Mouse (Mus musculus) hindbrain, embryonic 12.5 days (tissue): ENCODE measurements at regions not wholly inside any gene's neighbourhood (a gene's known extent, or its start where the extent isn't known, plus 50 kb on each side); places are given as distances from the start of the nearest gene placed in this dataset.

Source experiments
- ATAC-seq: fragments of 200-750 bp; cut with Nextera tagmentation; 2 replicates; pipeline ENCODE4 v1.8.0; 2017; ENCODE audit warnings: moderate TSS enrichment; ENCODE audit not compliant: low FRiP score
- H3K27ac ChIP-seq: fragments of 300-500 bp; sonication (generic); 2 replicates; pipeline ENCODE4 v1.5.1; 2016; ENCODE audit warnings: mild to moderate bottlenecking
- H3K27me3 ChIP-seq: fragments of 300-500 bp; sonication (generic); 2 replicates; pipeline ENCODE4 v1.6.1; 2016; ENCODE audit warnings: mild to moderate bottlenecking
- H3K36me3 ChIP-seq: fragments of 300-500 bp; sonication (generic); 2 replicates; pipeline ENCODE4 v1.6.1; 2016; ENCODE audit warnings: mild to moderate bottlenecking
- H3K4me1 ChIP-seq: fragments of 300-500 bp; sonication (generic); 2 replicates; pipeline ENCODE4 v1.6.1; 2016
- H3K4me2 ChIP-seq: fragments of 300-500 bp; sonication (generic); replicated peaks from 2 replicates; pipeline ENCODE4 v1.6.1; 2016; ENCODE audit warnings: mild to moderate bottlenecking
- H3K4me3 ChIP-seq: fragments of 300-500 bp; sonication (generic); 2 replicates; pipeline ENCODE4 v1.5.1; 2016; ENCODE audit warnings: mild to moderate bottlenecking
- H3K9ac ChIP-seq: fragments of 300-500 bp; sonication (generic); 2 replicates; pipeline ENCODE4 v1.6.1; 2016; ENCODE audit warnings: mild to moderate bottlenecking, moderate library complexity
- H3K9me3 ChIP-seq: fragments of 300-500 bp; sonication (generic); replicated peaks from 2 replicates; pipeline ENCODE4 v1.6.1; 2016; ENCODE audit warnings: mild to moderate bottlenecking
- WGBS: fragments of 180-500 bp; shearing (Covaris S2); methylation state at CpG from one replicate; pipeline ENCODE4 v1.1.7; 2016; 5-methylcytosine and 5-hydroxymethylcytosine counted together

- no peak overlapping the region for H3K9ac ChIP-seq
- 61% methylated on average over 6 of the region's 6 CpGs for WGBS
- no peaks in the 10 kb centered on the region; the same call in 1 of the 2 replicates for H3K27me3 ChIP-seq
- H3K36me3 ChIP-seq, result no peaks in the 10 kb centered on the region
- H3K4me1 ChIP-seq, result no peaks in the 10 kb centered on the region; the same call in 1 of the 2 replicates
- no peak overlapping the region for H3K27ac ChIP-seq
- no peak for ATAC-seq
- no peak overlapping the region for H3K4me2 ChIP-seq
- H3K4me3 ChIP-seq, result no peak overlapping the region
- no peaks in the 10 kb centered on the region for H3K9me3 ChIP-seq
Measured at GRCm38 (mm10) chr10:61034056-61034455, 55.1 kb upstream of the Pcbd1 start.

- Histone ChIP-seq H3K4me1 (no peaks in the 10 kb centered on the region), H3K4me2 (no peak overlapping the region), H3K27me3 (no peaks in the 10 kb centered on the region), H3K4me3 (no peak overlapping the region), H3K36me3 (no peaks in the 10 kb centered on the region), H3K9me3 (no peaks in the 10 kb centered on the region), H3K27ac (no peak overlapping the region), H3K9ac (no peak overlapping the region)
- no peak for ATAC-seq
- 74% methylated on average over 5 of the region's 5 CpGs for WGBS
Measured at GRCm38 (mm10) chr10:61028598-61028997, 60.5 kb upstream of the Pcbd1 start.

DNA sequence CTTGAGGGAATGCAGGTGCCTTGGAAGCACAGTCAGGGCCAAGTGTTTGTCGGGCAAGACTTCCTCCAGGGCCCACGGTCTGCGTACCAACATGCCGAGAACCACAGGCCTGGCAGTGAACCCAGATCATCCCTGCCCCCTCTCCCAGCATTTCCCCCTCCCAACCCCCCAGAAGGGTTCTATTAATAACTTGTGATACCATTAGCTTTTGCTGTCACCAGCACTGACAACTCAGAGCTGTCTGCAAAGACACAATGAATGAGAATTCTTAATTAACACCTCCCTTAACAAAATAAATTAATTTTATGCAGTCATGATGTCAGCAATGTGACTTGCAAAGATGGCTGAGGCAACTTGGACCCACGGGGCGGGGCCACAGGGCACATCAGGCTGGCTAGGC lies 61.9 kb upstream of the Pcbd1 start:
- Histone ChIP-seq H3K27ac (no peak overlapping the region), H3K36me3 (no peaks in the 10 kb centered on the region), H3K9ac (no peak overlapping the region), H3K4me1 (no peaks in the 10 kb centered on the region), H3K27me3 (no peaks in the 10 kb centered on the region), H3K4me2 (no peak overlapping the region), H3K4me3 (no peak overlapping the region), H3K9me3 (no peaks in the 10 kb centered on the region)
- WGBS, result 92% methylated on average over 6 of the region's 6 CpGs
- ATAC-seq, result no peak

DNA sequence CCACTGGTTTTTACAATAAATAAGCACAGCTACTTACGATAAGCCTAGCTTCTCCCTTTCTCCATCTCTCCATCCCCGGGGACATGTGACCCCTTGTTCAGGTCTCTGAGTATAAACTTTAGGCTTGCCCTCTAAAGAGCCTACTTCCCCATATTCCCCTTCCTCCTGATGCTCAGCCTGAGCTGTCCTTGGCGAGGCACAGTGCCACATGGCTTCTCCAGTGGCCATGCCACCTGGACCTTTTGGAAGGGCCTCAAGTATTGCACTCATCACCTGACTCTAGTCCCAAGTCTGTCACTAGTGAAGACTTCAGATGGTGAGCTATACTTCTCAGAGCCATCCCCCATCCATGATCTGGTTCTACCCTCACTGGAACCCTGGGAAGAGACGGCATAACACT lies 64.1 kb upstream of the Pcbd1 start:
- Histone ChIP-seq H3K27me3 (no peaks in the 10 kb centered on the region), H3K4me1 (no peaks in the 10 kb centered on the region), H3K9me3 (no peaks in the 10 kb centered on the region), H3K36me3 (no peaks in the 10 kb centered on the region), H3K27ac (no peak overlapping the region), H3K4me3 (no peak overlapping the region), H3K9ac (no peak overlapping the region), H3K4me2 (no peak overlapping the region)
- no peak for ATAC-seq
- WGBS, result 76% methylated on average over 4 of the region's 4 CpGs

DNA sequence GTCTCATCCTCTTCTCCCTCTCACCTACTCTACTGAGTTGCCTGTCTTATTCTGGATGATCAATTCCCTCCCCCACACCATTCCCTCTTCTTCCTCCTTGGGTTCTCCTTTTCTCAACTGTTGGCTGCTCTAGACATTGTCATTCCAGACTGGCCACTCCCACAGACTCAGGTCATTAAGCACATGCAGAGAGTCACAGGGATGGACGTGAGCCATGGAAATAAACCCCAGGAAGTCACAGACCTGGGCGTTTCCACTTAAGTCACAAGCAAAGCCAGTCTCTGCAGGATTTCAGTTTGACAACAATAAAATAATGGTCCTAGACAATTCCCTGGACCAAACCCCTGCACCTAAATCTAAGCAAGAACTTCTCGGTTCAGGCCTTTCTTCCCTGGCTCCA lies 65.0 kb upstream of the Pcbd1 start:
- Histone ChIP-seq H3K36me3 (no peaks in the 10 kb centered on the region), H3K9ac (no peak overlapping the region), H3K9me3 (no peaks in the 10 kb centered on the region), H3K4me1 (no peaks in the 10 kb centered on the region), H3K4me2 (no peak overlapping the region), H3K27me3 (no peaks in the 10 kb centered on the region), H3K4me3 (no peak overlapping the region), H3K27ac (no peak overlapping the region)
- 33% methylated on average over 3 of the region's 3 CpGs for WGBS
- ATAC-seq, result no peak

- WGBS, result 49% methylated on average over 7 of the region's 7 CpGs
- H3K4me1 ChIP-seq, result no peaks in the 10 kb centered on the region
Measured at GRCm38 (mm10) chr10:61023431-61023830, 65.7 kb upstream of the Pcbd1 start.

DNA sequence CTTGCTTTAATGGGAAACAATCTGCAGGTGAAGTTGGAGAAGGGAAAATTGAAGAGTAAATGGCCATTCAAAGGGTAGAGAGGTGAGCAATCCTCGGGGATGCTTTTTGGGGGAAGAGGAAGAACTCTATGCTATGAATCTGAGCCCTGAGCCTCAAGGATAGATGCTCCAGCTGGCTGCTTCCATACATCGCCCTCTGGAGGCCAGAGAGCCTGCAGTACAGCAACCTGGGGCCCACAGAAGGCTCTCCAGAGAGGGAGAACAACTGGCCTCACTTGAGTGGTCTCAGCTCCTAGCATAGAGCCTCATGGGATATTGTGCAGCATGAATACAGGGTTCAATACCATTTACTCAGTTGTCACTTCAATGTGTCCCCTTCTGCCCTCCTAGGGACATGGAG lies 69.6 kb upstream of the Pcbd1 start:
- H3K27ac ChIP-seq, result no peak overlapping the region
- no peak for ATAC-seq
- H3K36me3 ChIP-seq, result no peaks in the 10 kb centered on the region
- H3K4me3 ChIP-seq, result no peak overlapping the region
- no peak overlapping the region for H3K4me2 ChIP-seq
- no peaks in the 10 kb centered on the region for H3K9me3 ChIP-seq
- 32% methylated on average over 2 of the region's 2 CpGs for WGBS
- H3K4me1 ChIP-seq, result 0 out of 2 replicates have a peak, but pooled peaks cover 9% of the 10 kb centered on the region
- no peak overlapping the region for H3K9ac ChIP-seq
- H3K27me3 ChIP-seq, result no peaks in the 10 kb centered on the region; the same call in 1 of the 2 replicates

More at GRCm38 (mm10) chr10:61023431-61023830, 65.7 kb upstream of the Pcbd1 start:
- no peaks in the 10 kb centered on the region for H3K27me3 ChIP-seq
- H3K4me3 ChIP-seq, result no peak overlapping the region
- ATAC-seq, result no peak
- no peak overlapping the region for H3K9ac ChIP-seq
- no peaks in the 10 kb centered on the region for H3K36me3 ChIP-seq
- H3K9me3 ChIP-seq, result no peaks in the 10 kb centered on the region
- no peak overlapping the region for H3K27ac ChIP-seq
- no peak overlapping the region for H3K4me2 ChIP-seq

DNA sequence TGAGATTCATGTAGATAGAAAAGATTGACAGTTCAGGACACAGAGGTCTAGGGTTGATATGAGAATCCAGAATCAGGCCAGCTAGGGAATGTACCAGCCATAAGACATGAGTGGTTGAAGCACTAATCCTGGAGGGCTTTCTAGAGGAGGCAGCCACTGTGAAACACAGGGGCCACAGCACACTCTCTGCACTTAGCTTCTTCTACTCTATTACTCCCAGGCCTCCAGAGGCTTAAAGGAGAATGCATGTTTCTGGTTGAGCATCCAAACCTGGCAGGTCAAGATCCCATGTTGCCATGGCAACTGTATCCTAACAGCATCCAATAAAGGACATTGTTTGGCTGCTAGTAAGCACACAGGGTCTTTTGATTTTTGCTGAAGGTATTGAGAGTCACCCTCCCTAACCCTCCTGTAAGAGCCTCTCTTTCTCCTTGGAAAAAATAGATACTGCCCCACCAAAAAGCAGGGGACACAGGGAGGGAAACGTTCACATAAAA lies 76.9 kb upstream of the Pcbd1 start:
- Histone ChIP-seq H3K4me1 (peaks cover 14% of the 10 kb centered on the region), H3K27me3 (no peaks in the 10 kb centered on the region; the same call in none of the 2 replicates), H3K4me3 (no peak overlapping the region), H3K9me3 (no peaks in the 10 kb centered on the region), H3K36me3 (no peaks in the 10 kb centered on the region), H3K9ac (no peak overlapping the region), H3K4me2 (no peak overlapping the region), H3K27ac (no peak overlapping the region)
- ATAC-seq, result no peak
- 46% methylated on average over 1 of the region's 1 CpGs for WGBS

DNA sequence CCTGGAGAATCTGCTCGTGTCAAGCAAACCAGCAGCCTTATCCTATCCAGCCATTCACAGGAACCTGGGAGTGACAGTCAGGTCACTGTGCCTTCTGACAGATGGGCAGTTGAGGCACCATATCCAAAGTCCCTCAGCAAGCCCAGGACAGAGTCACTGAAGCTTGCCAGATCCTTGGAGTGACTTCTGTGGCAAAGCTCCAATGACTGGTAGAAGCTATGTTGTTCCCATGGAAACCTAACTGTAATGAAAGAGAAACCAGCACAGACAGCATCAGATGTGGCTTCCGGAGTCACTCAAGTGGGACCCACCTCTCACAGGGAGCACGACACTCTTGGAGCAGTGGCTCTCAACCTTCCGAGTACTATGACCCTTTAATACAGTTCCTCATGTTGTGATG lies 78.4 kb upstream of the Pcbd1 start:
- H3K4me2 ChIP-seq, result no peak overlapping the region
- ATAC-seq, result no peak
- H3K36me3 ChIP-seq, result no peaks in the 10 kb centered on the region
- peaks cover 3% of the 10 kb centered on the region for H3K27me3 ChIP-seq
- no peaks in the 10 kb centered on the region for H3K9me3 ChIP-seq
- H3K9ac ChIP-seq, result no peak overlapping the region
- peaks cover 5% of the 10 kb centered on the region for H3K4me1 ChIP-seq
- H3K27ac ChIP-seq, result no peak overlapping the region
- 71% methylated on average over 4 of the region's 4 CpGs for WGBS
- H3K4me3 ChIP-seq, result no peak overlapping the region

- ATAC-seq, result no peak
- no peaks in the 10 kb centered on the region for H3K9me3 ChIP-seq
- H3K9ac ChIP-seq, result no peak overlapping the region
- H3K27me3 ChIP-seq, result peaks cover 3% of the 10 kb centered on the region; the same call in 1 of the 2 replicates
- no peak overlapping the region for H3K27ac ChIP-seq
- no peaks in the 10 kb centered on the region for H3K36me3 ChIP-seq
- no peak overlapping the region for H3K4me2 ChIP-seq
- 83% methylated on average over 3 of the region's 3 CpGs for WGBS
- no peak overlapping the region for H3K4me3 ChIP-seq
- H3K4me1 ChIP-seq, result peaks cover under 1% of the 10 kb centered on the region; the same call in 1 of the 2 replicates
Measured at GRCm38 (mm10) chr10:61007403-61007802, 81.7 kb upstream of the Pcbd1 start.

DNA sequence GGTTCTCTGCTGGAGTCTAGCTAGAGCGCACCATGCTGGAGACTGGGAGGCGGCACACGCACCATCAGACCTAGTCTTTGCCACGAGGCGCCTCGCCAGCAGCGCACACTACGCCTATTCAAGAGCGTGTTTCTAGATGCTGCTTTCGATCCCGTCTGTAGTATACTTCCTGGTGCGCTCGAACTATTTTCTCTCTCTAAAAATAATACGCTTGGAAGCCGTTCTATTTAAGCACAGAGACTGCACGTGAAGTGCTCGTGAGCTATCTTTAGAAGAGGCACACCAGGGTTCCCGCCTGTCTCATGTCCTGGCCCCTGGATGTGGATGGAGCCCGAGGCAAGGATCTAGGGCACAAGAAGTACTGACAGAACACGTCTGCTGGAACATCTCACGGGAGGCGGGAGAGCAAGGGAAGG lies 87.4 kb upstream of the Pcbd1 start:
- H3K27me3 ChIP-seq, result 0 out of 2 replicates have a peak, but pooled peaks cover 3% of the 10 kb centered on the region
- H3K9ac ChIP-seq, result no peak overlapping the region
- H3K36me3 ChIP-seq, result no peaks in the 10 kb centered on the region
- H3K4me2 ChIP-seq, result no peak overlapping the region
- 0 out of 2 replicates have a peak, but pooled peaks cover 6% of the 10 kb centered on the region for H3K9me3 ChIP-seq
- no peaks in the 10 kb centered on the region for H3K4me1 ChIP-seq
- H3K4me3 ChIP-seq, result no peak overlapping the region
- no peak overlapping the region for H3K27ac ChIP-seq
- 94% methylated on average over 22 of the region's 22 CpGs for WGBS
- no peak for ATAC-seq

- Histone ChIP-seq H3K36me3 (no peaks in the 10 kb centered on the region), H3K27me3 (0 out of 2 replicates have a peak, but pooled peaks cover under 1% of the 10 kb centered on the region), H3K4me1 (no peaks in the 10 kb centered on the region), H3K9me3 (peaks cover 15% of the 10 kb centered on the region), H3K4me3 (no peak overlapping the region), H3K4me2 (no peak overlapping the region), H3K27ac (no peak overlapping the region), H3K9ac (no peak overlapping the region)
- no peak for ATAC-seq
- WGBS, result 67% methylated on average over 9 of the region's 9 CpGs
Measured at GRCm38 (mm10) chr10:60997393-60997792, 91.7 kb upstream of the Pcbd1 start.

- Histone ChIP-seq H3K9me3 (peaks cover 9% of the 10 kb centered on the region), H3K27me3 (0 out of 2 replicates have a peak, but pooled peaks cover 7% of the 10 kb centered on the region), H3K9ac (no peak overlapping the region), H3K27ac (no peak overlapping the region), H3K36me3 (no peaks in the 10 kb centered on the region), H3K4me2 (no peak overlapping the region), H3K4me1 (no peaks in the 10 kb centered on the region), H3K4me3 (no peak overlapping the region)
- WGBS, result 84% methylated on average over 9 of the region's 9 CpGs
- ATAC-seq, result no peak
Measured at GRCm38 (mm10) chr10:60995908-60996640, 93.1 kb upstream of the Pcbd1 start.
